Mouse (Mus musculus) G1E (cell line): Measurements from ENCODE around the gene Epm2a. TPM values are rescaled to one million over a fixed set of nuclear protein-coding genes. Genes with fewer than 3 reads are reported as not detected.
"Not testable (repeated sequence)": the region's sequence is repeated elsewhere in the genome, so short reads cannot be mapped to it uniquely, and the experiment has no call there.

Experiments used
- ATAC-seq: 2 replicates; pipeline ENCODE4 v1.8.0; 2016; ENCODE audit warnings: mild to moderate bottlenecking; ENCODE audit not compliant: insufficient number of reproducible peaks, poor library complexity, low FRiP score, severe bottlenecking; ENCODE audit errors: extremely low read depth
- DNase-seq: peaks from one replicate; pipeline ENCODE4 v3.0.0; 2012; ENCODE audit warnings: low spot score
- H3K27me3 ChIP-seq: 2 replicates; pipeline ENCODE4 v1.6.1; 2012; ENCODE audit warnings: mild to moderate bottlenecking, low read length, inconsistent platforms; ENCODE audit not compliant: insufficient read depth
- H3K36me3 ChIP-seq: replicated peaks from 2 replicates; pipeline ENCODE3; 2012; ENCODE audit warnings: mild to moderate bottlenecking, inconsistent platforms
- H3K4me1 ChIP-seq: 2 replicates; pipeline ENCODE4 v1.6.1; 2012; ENCODE audit warnings: low read depth, low read length, inconsistent platforms, mixed read lengths; ENCODE audit not compliant: insufficient read depth
- H3K4me3 ChIP-seq: 2 replicates; pipeline ENCODE4 v1.5.1; 2012; ENCODE audit warnings: low read depth, mild to moderate bottlenecking, inconsistent platforms, low read length, moderate library complexity, mixed read lengths
- H3K9me3 ChIP-seq: replicated peaks from 2 replicates; pipeline ENCODE4 v1.6.1; 2012; ENCODE audit warnings: inconsistent platforms
- CTCF ChIP-seq: IDR thresholded peaks from 2 replicates; pipeline ENCODE4 v1.5.1; 2012; ENCODE audit warnings: low read depth, low read length, inconsistent platforms, mixed read lengths
- GATA1 ChIP-seq: IDR thresholded peaks from 2 replicates; pipeline ENCODE4 v1.6.1; 2012; ENCODE audit warnings: borderline replicate concordance, low read length, inconsistent platforms, mixed read lengths
- GATA2 ChIP-seq: IDR thresholded peaks from 2 replicates; pipeline ENCODE4 v1.6.1; 2012; ENCODE audit warnings: low read depth, low read length, inconsistent platforms, borderline replicate concordance
- POLR2AphosphoS5 ChIP-seq: IDR thresholded peaks from 2 replicates; pipeline ENCODE4 v1.6.1; 2012; ENCODE audit warnings: low read depth, low read length, inconsistent platforms; ENCODE audit not compliant: insufficient replicate concordance
- TAL1 ChIP-seq: conservative IDR thresholded peaks from 2 replicates; pipeline ENCODE4 v1.6.1; 2012; ENCODE audit warnings: low read depth, low read length, inconsistent platforms, mixed read lengths
- polyA plus RNA-seq: library from polyadenylated mRNA; stranded (reverse); fragments of >175 nt; gene quantifications from 2 replicates; pipeline ENCODE4 v1.2.3, GENCODE M21; 2012
- total RNA-seq, 2 experiments: library from RNA; stranded (forward) in 1 of 2; stranded (reverse) in 1 of 2; fragments of 200-1000 nt in 1 of 2; fragments of >200 nt in 1 of 2; fragmentation: Nextera tagmentation in 1 of 2; gene quantifications; 2 replicates each; pipeline ENCODE4 v1.2.3; 2014 to 2017

The Epm2a gene
- total RNA-seq (2014; fragmentation: Nextera tagmentation), result 4.2 and 4.9 TPM in 2 replicates
- 14.9 and 15.0 TPM in 2 replicates for total RNA-seq (2017)
- polyA plus RNA-seq, result 1.6 and 1.7 TPM in 2 replicates

- Histone ChIP-seq H3K9me3 (no peaks in the 10 kb centered on the region), H3K4me3 (peak within 1 kb of the TSS; percentile 77), H3K27me3 (no peaks in the 10 kb centered on the region), H3K4me1 (peaks cover 28% of the 10 kb centered on the region), H3K36me3 (no peaks in the 10 kb centered on the region)
- DNase-seq (peak; percentile 70), ATAC-seq (peak; percentile 79)
- TF ChIP-seq CTCF (no peak), POLR2AphosphoS5 (no peak), GATA1 (no peak), TAL1 (no peak), GATA2 (no peak)
Observed at GRCm38 (mm10) chr10:11343205-11344141, at the start of gene Epm2a. TSS of gene Epm2a (plus strand) at chr10:11343404.

GRCm38 (mm10) chr10:11298418-11298817 lies 44.8 kb upstream of the Epm2a start:
- H3K9me3 ChIP-seq, result no peaks in the 10 kb centered on the region
- H3K4me3 ChIP-seq, result no peak overlapping the region
- no peaks in the 10 kb centered on the region for H3K27me3 ChIP-seq
- peaks cover 44% of the 10 kb centered on the region for H3K36me3 ChIP-seq
- H3K4me1 ChIP-seq, result peaks cover 4% of the 10 kb centered on the region
- no peak for TF ChIP-seq POLR2AphosphoS5
- no peak for TF ChIP-seq CTCF
- TF ChIP-seq GATA1, result no peak
- no peak for TF ChIP-seq TAL1
- no peak for TF ChIP-seq GATA2
- ATAC-seq (no peak), DNase-seq (no peak)

- Histone ChIP-seq H3K27me3 (no peaks in the 10 kb centered on the region), H3K4me1 (peaks cover 29% of the 10 kb centered on the region), H3K9me3 (no peaks in the 10 kb centered on the region), H3K36me3 (peaks cover 10% of the 10 kb centered on the region), H3K4me3 (no peak overlapping the region; the same call in 1 of the 2 replicates)
- no peak for DNase-seq
- no peak for TF ChIP-seq TAL1
- no peak for TF ChIP-seq GATA1
- TF ChIP-seq GATA2, result no peak
- no peak for TF ChIP-seq CTCF
- TF ChIP-seq POLR2AphosphoS5, result no peak
- peak; percentile 34; the same call in 1 of the 2 replicates for ATAC-seq
Observed at GRCm38 (mm10) chr10:11305365-11306053, 37.7 kb upstream of the Epm2a start.

- peaks cover 30% of the 10 kb centered on the region for H3K4me1 ChIP-seq
- H3K27me3 ChIP-seq, result no peaks in the 10 kb centered on the region
Observed at GRCm38 (mm10) chr10:11306054-11306367, 37.2 kb upstream of the Epm2a start.

GRCm38 (mm10) chr10:11309866-11310265 lies 33.3 kb upstream of the Epm2a start:
- no peak overlapping the region for H3K4me3 ChIP-seq
- DNase-seq, result no peak

More at GRCm38 (mm10) chr10:11306054-11306367, 37.2 kb upstream of the Epm2a start:
- DNase-seq (no peak), ATAC-seq (no peak)
- Histone ChIP-seq H3K36me3 (peaks cover 9% of the 10 kb centered on the region), H3K4me3 (peak overlapping the region; percentile 24; the same call in 1 of the 2 replicates), H3K9me3 (no peaks in the 10 kb centered on the region)
- TF ChIP-seq GATA2 (no peak), GATA1 (no peak), POLR2AphosphoS5 (no peak), CTCF (no peak), TAL1 (no peak)

GRCm38 (mm10) chr10:11310481-11310880 lies 32.7 kb upstream of the Epm2a start:
- Histone ChIP-seq H3K36me3 (peaks cover 7% of the 10 kb centered on the region), H3K27me3 (no peaks in the 10 kb centered on the region), H3K9me3 (no peaks in the 10 kb centered on the region), H3K4me1 (peaks cover 23% of the 10 kb centered on the region), H3K4me3 (no peak overlapping the region)
- DNase-seq (no peak), ATAC-seq (no peak)
- TF ChIP-seq GATA1 (no peak), GATA2 (no peak), CTCF (no peak), POLR2AphosphoS5 (no peak), TAL1 (no peak)

More at GRCm38 (mm10) chr10:11309866-11310265, 33.3 kb upstream of the Epm2a start:
- Histone ChIP-seq H3K9me3 (no peaks in the 10 kb centered on the region), H3K27me3 (no peaks in the 10 kb centered on the region), H3K36me3 (peaks cover 7% of the 10 kb centered on the region), H3K4me1 (peaks cover 28% of the 10 kb centered on the region)
- ATAC-seq, result no peak
- no peak for TF ChIP-seq GATA2
- TF ChIP-seq POLR2AphosphoS5, result no peak
- no peak for TF ChIP-seq GATA1
- TF ChIP-seq TAL1, result no peak
- TF ChIP-seq CTCF, result no peak

GRCm38 (mm10) chr10:11317856-11318454 lies 25.2 kb upstream of the Epm2a start:
- ATAC-seq, H3K4me3 ChIP-seq, DNase-seq, H3K36me3 ChIP-seq, H3K9me3 ChIP-seq, H3K27me3 ChIP-seq: not testable (repeated sequence)
- H3K4me1 ChIP-seq, result peaks cover 32% of the 10 kb centered on the region
